Mouse (Mus musculus): ENCODE measurements around the gene Rrnad1.
"Not testable (repeated sequence)": the region's sequence is repeated elsewhere in the genome, so short reads cannot be mapped to it uniquely, and the experiment has no call there.

Rrnad1 gene

DNA sequence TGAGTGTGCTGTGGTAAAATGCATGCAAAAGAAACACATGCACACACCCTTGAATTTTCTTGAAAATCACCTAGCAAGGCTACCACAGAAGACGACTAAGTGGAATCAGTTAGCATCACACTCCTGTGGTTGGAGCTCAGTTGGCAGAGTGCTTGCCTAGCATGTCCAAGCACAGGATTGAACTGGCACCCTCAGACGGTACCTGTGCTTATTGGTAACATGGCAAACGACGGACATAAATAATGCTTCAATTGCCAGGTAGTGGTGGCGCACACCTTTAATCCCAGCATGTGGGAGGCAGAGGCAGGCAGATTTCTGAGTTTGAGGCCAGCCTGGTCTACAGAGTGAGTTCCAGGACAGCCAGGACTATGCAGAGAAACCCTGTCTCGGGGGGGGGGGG is 28.6 kb downstream of the Rrnad1 start:
- in situ Hi-C loops (cut with MboI; ENCODE audit: low pct_unique_long_range_greater_than_20kb in 1 of 2, low sequenced_read_pairs in 2 of 2, unreplicated experiment in 1 of 2), result not testable (repeated sequence)

DNA sequence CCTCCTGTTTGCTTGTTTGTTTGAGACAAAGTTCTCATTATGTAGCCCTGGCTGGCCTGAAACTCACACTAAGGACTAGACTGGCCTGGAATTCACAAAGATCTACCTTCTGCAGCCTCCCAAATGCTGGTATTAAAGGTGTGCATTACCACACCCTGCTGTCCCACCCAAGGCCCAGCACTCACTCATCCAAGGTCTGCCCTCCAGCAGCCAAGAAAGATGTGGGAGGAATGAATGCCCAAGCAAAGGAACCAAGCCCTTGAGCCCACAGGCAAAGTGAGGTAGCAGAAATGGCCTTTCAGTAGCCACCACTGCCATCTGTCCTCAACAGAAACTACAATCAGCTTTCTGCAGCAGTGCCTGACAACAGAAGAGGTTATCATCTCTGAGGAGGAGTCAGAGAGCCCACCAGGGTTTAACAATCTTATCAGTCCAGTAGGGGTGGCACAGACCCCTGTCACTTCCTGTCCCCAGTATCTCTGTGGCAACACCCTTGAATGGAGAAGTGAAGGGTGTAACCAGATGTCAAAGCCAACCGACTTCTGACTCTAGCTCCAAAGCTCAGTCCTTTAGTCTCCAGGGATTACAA is 29.4 kb downstream of the Rrnad1 start:
- in situ Hi-C loops (cut with MboI; ENCODE audit: low pct_unique_long_range_greater_than_20kb in 1 of 2, low sequenced_read_pairs in 2 of 2, unreplicated experiment in 1 of 2), result no loop called here

DNA sequence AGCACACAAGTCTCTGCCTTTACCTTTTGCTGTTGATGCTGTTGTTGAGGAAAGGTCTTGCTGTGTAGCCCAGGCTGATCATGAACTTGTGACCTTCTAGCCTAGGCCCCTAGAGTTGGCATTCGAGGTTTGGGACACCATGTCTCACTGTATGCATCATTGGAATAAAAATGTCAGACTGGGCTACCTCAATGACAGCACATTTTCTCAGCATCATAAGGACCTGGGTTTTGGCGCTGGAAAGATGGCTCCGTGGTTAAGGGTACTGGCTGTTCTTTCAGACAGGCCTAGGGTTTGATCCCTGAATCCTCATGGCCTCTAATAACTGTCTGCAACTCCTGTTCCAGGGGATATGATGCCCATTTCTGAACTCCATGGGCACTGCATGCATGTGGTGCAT is 30.7 kb downstream of the Rrnad1 start:
- in situ Hi-C loops (cut with MboI; ENCODE audit: low pct_unique_long_range_greater_than_20kb in 1 of 2, low sequenced_read_pairs in 2 of 2, unreplicated experiment in 1 of 2), result no loop called here

DNA sequence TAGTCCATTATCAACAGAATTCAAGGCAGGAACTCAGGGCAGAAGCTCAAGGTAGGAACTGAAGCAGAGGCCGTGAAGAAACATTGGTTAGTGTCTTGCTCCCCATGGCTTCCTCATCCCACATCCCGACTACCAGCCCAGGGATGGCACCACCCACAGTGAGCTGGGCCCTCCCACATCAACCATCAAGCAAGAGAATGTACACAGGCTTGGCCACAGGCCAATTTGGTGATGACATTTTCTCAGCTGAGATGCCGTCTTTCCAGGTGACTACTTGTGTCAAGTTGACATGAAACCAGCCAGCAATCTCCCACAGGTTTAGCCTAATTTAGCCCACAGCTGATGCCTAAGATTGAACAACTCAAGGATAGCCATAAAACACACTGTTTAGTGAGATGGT is 31.3 kb downstream of the Rrnad1 start:
- in situ Hi-C loops (cut with MboI; ENCODE audit: low pct_unique_long_range_greater_than_20kb in 1 of 2, low sequenced_read_pairs in 2 of 2, unreplicated experiment in 1 of 2), result no loop called here

DNA sequence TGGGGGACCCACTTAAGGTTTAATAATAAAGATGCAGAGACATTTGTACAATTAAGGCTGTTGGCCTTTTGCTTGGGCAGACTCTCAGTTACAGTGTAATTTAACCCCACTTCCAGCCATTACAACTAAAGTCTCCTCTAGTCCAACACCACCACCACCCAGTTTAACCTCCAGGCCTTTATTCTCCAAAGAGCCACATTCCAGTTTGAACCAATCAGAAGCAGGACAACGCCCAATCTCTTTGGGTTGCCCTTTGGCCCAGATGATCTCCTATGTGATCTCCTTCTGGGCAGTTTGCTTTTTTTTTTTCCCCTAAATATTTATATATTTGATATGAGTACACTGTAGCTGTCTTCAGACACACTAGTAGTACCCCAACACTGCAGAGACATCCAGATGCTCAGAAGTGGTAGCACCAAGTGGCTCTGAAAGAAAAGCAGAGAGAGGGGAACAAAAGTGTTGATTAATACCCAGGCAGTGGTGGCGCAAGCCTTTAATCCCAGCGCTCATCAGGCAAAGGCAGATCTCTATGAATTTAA is 37.1 kb downstream of the Rrnad1 start:
- in situ Hi-C loops (cut with MboI; ENCODE audit: low pct_unique_long_range_greater_than_20kb in 1 of 2, low sequenced_read_pairs in 2 of 2, unreplicated experiment in 1 of 2), result no loop called here

DNA sequence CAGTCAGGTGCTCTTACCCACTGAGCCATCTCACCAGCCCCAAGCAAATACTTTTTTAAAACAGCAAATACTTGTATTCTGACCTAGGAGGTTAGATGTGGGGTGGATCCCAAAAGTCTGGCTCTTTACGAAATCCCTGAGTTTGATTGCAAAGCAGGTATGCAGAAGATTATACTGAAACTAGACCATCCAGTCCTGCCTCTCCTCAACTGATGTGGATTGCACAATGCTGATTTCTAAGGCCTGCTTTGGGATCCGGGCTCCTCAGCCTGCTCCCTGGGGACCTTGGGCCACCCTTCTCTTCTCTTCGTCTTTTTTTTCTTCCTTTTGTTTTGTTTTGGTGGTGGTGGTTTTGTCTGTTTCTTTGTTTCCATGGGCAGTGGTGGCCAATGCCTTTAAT is 39.0 kb downstream of the Rrnad1 start:
- in situ Hi-C loops (cut with MboI; ENCODE audit: low pct_unique_long_range_greater_than_20kb in 1 of 2, low sequenced_read_pairs in 2 of 2, unreplicated experiment in 1 of 2), result no loop called here

DNA sequence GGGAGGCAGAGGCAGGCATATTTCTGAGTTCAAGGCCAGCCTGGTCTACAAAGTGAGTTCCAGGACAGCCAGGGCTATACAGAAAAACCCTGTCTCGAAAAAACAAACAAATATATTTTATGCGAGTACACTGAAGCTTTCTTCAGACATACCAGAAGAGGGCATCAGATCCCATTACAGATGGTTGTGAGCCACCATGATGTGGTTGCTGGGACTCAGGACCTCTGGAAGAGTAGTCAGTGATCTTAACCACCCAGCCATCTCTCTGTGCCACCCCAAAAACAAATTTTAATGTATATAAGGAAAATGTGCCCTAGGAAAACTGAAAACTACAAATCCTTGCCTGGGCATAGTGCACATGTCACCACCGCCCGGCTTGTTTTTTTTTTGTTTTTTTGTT is 43.1 kb downstream of the Rrnad1 start:
- in situ Hi-C loops (cut with MboI; ENCODE audit: low pct_unique_long_range_greater_than_20kb in 1 of 2, low sequenced_read_pairs in 2 of 2, unreplicated experiment in 1 of 2), result loop anchor here in 1 of 2 experiments (5.0 kb wide), 1 partner anchor 35 kb away; no protein-coding TSS in a partner anchor

DNA sequence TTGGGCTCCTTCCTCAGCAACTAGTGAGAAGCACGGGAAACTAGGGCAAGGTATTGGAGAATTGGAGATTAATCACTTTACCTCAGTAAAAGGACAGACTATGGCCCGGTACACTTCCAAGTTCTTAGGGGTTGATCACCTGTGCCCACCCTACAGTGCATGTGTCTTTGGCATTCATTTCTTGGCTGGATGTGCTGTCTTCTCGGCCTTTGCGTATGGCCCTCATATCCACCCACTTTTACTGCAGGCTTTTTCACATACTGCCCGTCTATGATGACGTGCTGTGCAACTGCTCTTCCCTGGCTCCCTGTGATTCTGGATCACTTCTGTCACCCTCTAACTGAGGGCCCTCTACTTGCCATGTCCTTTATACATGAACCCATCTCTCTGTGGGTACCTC is 44.1 kb downstream of the Rrnad1 start:
- in situ Hi-C loops (cut with MboI; ENCODE audit: low pct_unique_long_range_greater_than_20kb in 1 of 2, low sequenced_read_pairs in 2 of 2, unreplicated experiment in 1 of 2), result loop anchor here in 1 of 2 experiments (5.0 kb wide), 1 partner anchor 36 kb away; no protein-coding TSS in a partner anchor

DNA sequence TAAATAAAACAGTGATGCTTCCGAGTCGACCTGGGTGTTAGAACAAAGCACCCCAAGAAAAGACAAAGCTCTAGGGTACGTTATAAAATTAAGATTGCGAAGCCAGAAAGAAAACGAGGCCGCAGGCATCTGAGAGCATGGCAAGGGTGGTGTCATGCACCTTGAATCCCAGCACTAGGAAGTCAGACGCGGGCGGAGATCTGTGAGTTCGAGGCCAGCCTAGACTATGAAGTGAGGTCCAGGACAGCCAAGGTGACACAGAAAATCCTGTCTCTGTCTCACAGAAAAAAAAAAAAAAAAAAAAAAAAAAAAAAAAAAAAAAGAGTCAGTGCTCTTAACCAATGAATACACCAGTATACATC is 44.5 kb downstream of the Rrnad1 start:
- in situ Hi-C loops (cut with MboI; ENCODE audit: low pct_unique_long_range_greater_than_20kb in 1 of 2, low sequenced_read_pairs in 2 of 2, unreplicated experiment in 1 of 2), result loop anchor here in 1 of 2 experiments (5.0 kb wide), 1 partner anchor 36 kb away; no protein-coding TSS in a partner anchor

DNA sequence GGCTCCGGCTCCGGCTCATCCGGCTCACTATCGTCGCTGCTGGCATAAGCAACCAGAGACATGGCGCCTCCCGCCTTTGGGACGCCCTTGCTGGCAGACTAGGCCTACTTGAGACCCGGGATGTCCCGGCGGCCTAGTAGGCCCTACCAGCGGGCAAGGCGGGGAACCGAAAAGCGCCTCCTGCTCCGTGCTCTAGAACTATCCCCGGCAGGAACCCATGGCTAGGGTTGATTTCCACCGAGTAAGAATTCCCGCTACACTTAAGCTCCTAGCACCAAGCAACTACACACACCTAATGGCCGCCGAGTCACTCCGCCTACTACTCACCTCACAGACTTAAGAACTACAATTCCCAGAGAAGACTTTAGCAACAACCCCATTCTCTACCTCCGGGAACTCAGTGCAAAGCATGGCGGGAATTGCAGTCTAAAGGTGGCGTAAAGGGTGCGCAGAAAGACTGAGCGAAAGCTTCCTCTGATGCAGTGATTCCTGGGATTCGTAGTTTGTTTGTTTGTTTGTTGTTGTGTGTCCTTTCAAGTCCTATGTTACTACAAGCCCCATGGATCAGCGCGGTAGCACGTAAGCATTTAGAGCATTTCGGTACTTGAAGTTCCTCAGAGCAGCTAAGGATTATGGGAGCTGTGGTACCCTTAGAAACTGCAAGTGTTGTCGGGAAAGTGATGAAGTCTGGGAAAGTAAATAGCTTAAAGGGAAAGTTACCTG is 45.1 kb downstream of the Rrnad1 start, which contains the start of gene Prcc:
Gene Prcc, minus strand, starts transcription at position 328 of the 723 bp plus-strand sequence.
- in situ Hi-C loops (cut with MboI; ENCODE audit: low pct_unique_long_range_greater_than_20kb in 1 of 2, low sequenced_read_pairs in 2 of 2, unreplicated experiment in 1 of 2), result loop anchor here in 1 of 2 experiments (5.0 kb wide), 1 partner anchor 37 kb away; no protein-coding TSS in a partner anchor

DNA sequence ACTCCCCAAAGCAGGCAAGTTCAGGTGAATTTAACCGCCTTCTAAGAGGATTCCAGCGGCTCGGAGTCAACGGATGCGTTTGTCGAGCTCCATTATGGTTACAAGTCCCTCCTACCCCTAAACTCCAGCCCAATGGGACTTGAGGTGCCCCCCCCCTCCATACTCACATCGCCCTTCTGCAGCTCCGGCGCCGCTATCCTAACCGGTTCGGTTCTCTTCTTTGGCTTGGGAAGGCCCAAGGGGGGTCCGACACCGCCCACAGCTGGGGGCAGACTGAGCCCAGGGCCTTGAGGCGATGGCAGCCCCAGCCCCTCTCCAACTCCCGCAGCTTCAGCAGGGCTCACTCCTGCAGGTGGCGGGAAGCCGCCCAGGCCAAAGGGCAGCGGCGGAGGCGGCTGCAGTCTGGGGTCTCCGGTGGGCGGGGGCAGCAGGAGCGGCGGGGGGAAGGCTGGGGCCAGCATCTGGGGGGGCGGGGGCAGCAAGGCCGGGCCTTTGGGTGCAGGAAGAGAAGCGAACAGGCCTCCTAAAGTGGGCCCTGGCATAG is 45.7 kb downstream of the Rrnad1 start:
- in situ Hi-C loops (cut with MboI; ENCODE audit: low pct_unique_long_range_greater_than_20kb in 1 of 2, low sequenced_read_pairs in 2 of 2, unreplicated experiment in 1 of 2), result loop anchor here in 1 of 2 experiments (5.0 kb wide), 1 partner anchor 38 kb away; no protein-coding TSS in a partner anchor

DNA sequence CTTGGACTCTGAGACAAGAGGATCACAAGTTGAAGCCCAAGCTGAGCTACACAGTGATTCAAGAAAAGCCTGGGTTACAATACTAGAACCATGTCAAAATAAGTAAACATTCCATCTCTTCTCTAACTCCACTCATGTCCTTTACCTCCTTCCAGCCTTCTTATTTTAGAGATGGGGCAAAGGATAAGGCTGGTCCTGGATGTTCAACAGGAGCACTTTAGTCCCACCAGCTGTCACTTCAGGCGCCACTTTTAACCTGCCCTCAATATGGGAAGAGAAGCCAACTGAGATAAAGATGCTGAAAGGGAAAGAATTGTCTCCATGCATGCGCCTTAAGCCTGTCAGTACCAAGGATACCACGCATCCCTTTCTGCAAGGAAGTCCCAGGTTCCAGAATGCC is 46.2 kb downstream of the Rrnad1 start:
- in situ Hi-C loops (cut with MboI; ENCODE audit: low pct_unique_long_range_greater_than_20kb in 1 of 2, low sequenced_read_pairs in 2 of 2, unreplicated experiment in 1 of 2), result no loop called here

DNA sequence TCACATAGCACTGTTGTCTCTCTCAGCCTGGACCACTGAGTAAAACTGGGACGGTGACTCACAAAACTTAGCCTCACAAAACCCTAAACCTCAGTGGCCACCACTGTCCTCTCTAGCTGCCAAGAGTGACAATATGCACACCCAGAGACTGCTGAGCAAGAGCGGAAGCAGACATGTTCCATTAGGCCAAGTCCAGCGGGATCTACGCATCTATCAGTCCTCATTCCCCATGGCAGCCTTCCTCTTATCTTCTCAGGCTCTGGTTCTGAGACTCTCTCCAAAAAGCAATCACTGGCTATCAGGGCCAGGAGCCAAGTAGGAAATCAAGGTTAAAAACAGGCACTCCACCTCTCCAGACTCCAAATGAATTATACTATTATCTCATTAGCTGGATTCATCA is 52.8 kb downstream of the Rrnad1 start:
- in situ Hi-C loops (cut with MboI; ENCODE audit: low pct_unique_long_range_greater_than_20kb in 1 of 2, low sequenced_read_pairs in 2 of 2, unreplicated experiment in 1 of 2), result no loop called here

All from mouse embryonic stem cell (cell line).